Mouse (Mus musculus): Measurements from ENCODE around the gene Rab6b.

The Rab6b gene

DNA sequence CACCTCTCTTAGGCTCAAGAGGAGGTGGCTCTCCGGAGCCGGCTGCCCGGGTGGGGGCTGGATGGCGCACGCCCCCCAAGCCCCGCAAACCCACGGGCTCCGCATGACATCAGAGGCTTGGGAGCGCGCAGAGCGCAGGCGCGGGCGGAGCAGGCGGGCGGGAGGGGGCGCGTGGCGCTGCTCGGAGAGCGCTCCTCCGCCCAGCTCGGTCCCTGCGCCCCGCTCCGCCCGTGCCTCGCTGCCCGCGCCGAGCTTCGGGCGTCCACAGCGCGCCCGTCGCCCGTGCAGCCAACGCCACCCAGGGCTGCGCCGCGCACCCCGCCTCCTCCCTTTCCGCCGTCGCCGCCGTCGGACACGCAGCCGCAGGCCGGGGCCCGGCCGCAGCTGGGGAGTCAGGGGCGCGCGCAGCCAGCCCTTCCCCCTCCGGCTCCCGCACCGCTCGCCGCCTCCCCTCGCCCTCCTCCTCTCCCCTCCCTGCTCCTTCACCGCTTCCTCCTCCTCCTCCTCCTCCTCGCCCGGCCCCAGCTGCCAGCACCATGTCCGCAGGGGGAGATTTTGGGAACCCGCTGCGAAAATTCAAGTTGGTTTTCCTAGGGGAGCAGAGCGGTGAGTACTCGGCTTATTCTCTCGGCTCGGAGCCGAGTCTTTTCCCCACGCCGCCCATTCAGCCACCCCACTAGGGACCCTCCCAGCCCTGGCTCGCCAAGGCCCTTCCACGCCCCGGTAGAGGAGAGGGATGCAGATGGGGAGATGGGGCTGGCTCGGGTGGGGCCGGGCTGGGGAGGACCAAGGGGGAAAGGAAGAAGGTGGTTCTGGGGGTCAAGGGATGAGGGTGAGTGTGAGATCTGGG lies at the start of gene Rab6b:
Gene Rab6b, plus strand, starts transcription at position 167 of the 850 bp plus-strand sequence.
- DNase-seq: peak; percentile 26

DNA sequence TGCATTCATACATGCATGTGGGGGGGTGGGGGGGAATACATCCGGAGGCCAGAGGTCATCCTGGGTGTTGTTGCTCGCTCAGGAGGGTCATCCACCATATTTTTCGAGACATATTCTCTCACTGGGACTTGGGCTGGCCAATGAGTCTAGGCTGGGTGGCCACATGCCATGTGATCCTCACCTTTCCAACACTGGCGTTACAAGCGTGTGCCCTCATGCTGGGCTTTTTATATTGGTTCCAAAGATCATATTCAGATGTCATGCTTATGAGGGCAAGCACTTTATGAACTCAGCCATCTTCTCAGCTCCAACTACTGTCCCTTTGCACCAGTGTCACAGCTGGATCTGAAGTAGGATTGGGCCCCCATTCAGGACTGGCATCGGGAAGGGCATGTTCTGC lies 48.0 kb upstream of the Rab6b start:
- DNase-seq: no peak

DNA sequence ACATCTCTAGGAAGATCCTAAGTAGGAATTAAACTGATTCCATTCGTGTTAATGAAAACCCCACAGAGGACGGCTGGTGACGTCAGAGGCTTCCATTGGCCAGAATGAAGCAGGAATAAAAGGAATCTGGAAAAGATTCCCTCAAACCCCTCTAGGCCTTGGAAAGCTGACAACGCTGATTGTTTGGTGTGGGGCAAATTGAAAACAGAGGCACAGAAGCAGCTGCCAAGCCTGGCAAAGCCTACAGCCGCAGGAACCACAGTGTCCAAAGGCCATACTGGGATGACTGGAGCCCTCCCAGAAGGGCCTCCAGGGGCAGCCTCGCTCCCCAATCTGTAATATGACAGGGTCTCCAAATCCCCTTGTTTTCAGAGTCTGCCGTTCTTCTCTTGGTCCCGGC lies 44.7 kb upstream of the Rab6b start:
- DNase-seq: no peak

DNA sequence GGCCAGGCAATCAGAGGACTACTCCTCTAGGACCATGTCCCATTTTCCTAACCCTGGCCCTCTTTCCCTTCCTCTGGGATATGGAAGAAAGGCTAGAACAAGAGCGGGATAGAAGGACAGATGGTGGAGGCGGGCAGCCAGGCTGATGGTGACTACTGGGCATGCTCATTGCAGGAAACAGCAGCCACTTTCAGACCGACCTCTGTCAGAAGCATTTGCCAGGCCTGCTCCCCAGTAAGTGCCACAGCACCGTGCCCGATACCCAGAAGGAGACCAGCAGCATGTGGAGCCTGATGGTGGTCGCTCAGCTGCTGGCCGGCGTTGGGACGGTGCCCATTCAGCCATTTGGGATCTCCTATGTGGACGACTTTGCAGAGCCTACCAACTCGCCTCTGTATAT lies 43.9 kb upstream of the Rab6b start:
- DNase-seq: no peak

DNA sequence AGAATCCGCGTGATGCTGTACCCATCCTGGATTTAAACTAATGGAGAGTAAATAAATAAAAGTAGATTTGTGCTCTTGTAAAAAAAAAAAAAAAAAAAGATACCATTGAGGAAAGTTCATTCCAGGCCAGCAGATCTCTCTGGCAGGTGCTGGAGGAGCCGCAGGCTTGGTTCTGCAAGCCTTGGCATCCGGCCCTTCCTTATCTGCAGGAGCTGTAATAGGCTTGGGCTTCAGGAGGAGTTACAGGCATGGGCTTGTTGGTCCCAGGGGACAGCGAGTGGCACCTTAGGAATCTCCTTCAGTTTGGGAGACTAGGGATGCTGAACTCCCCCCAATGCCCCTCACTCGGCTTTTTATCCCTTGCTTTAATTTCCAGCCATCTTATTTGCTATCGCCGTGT lies 42.8 kb upstream of the Rab6b start:
- DNase-seq: no peak

DNA sequence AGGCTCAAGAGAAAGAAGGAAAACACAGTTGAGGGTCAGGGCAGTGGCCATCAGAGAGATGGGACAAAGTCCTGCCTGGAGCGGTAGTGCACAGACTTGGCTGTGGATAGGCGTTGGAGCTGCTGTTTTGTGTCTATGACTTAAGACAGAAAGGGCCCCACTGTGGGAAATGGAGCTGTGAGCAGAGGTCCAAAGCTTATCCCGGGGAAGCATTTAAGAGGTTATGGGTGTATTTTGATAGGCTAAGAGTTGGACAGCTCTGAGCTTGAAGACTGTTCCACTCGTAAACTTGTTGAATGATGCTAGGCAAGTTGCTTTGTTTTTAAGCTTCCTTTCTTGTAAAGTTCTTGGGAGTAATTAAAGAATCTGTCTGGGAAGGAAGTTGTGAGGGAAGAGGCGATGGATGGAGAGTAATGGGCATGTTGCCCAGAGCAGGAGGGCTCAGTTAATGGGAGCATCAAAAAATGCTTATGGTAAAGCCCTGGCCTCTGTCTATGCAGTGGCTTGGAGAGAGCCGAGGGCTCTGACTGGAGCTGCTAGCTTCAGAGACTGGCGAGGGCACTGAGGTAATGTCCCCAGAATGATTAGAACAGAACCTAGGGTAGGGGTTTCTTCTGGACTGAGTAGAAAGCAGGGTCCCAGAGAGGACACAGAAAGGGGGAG lies 39.9 kb upstream of the Rab6b start:
- DNase-seq: no peak

DNA sequence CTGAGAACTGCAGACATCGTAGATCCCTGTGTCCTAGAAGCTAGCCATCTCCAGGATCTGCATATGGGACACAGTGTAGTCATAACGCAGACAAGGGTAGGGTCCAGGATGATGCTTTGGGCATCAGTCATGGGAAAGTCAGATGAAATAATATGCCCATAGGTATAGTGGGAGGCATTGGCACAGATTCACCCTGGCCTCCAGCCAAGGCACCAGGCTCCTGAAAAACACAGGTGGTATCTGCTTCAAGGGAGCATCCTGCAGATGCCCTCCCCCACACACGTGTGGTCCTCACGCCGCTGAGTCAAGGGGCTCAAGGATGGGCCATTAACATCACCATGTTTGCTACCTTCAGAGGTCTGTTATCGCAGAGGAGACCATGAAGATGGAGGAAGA lies 39.4 kb upstream of the Rab6b start:
- no peak for DNase-seq

DNA sequence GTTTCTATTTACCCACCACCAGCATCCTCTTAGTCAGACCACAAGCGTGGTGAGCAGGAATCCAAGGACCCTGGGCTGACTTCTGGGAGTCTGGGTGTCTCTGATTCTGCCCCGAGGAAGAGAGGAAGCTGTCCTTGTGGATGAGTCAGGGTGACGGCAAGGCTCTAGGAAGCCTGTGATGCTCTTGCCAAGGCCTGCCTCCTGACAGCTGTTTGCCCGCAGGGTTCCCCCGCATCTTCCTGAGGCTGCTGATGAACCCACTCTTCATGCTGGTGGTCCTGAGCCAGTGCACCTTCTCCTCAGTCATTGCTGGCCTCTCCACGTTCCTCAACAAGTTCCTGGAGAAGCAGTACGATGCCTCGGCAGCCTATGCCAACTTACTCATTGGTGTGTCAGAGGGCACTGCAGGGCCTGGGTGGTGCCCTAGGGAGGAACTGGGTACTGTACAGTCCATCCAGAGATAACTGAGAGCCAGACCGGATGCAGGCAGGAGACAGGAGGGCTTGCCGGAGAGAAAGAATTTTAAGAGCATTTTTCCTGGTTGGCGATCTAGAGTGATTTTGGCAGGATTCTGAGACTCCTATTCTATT lies 38.6 kb upstream of the Rab6b start:
- no peak for DNase-seq

DNA sequence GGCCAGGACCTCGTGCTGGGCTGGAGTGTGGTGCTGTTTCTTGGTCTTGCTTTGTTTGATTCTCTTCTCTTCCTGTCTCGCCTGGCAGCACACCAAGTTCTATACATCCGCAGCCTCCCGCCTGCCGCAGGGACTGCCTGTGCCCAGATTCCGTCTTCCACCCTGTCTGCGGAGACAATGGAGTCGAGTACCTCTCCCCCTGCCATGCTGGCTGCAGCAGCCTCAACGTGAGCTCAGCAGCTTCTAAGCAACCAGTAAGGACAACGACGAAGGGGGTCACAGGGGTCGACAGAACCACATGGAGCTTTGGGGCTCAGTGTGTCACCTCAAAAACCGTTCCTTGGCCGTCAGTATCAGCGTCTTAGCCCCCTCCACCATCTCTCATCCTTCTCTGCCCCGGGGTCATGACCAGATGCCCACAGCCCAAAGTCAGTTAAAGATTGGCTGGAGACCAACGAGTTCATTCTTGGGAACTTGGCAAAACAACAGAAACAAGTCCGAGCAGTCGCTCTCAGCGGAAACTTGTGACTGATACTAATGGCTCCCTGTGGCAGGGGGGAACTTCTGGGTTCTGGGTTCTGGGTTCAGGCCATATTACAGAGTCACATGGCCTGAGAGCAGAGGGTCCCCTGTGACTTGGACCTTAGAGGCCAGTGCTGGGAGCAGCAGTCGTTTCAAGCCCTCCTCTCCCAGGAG lies 34.6 kb upstream of the Rab6b start:
- no peak for DNase-seq

DNA sequence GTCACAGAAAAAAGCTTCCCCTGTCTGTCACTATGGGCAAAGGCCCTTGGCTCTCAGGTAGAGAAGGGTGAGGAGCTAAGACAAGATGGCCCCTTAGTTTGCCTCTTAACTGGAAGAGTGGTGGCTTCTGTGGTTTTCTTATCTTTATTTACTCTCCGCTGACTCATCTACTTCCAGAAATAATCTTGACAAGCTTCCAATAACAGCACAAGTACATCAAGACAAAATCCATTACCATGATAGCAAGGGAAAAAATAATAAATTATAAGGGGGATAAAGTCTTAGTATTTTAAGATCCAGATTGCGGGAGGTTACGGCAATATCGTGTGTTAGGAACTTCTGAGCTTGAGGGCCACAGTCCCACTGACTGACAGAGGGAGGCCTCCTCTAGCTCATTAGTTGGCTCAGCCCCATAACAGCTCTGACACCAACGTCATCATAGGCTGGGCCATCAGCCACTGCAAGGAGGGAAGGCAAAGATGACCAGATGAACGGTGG lies 33.3 kb upstream of the Rab6b start:
- no peak for DNase-seq

DNA sequence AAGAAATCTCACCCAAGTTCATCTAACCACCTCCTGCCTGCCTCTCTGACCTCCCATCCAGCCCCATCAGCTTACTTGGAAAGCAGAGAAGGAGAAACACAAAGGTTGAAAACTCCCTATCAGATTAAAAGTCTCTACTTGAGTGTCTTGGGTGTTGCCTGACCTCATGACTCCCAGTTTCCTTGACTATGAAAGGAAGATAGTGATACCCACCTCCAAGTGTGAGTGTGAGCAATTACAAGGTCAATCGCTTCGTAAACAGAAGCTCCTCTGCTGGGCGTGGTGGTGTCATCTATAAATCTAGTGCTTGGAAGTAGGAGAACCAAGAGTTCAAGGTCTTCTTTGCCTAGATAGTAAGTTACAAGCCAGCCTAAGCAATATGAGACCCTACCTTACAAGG lies 31.4 kb upstream of the Rab6b start:
- no peak for DNase-seq

DNA sequence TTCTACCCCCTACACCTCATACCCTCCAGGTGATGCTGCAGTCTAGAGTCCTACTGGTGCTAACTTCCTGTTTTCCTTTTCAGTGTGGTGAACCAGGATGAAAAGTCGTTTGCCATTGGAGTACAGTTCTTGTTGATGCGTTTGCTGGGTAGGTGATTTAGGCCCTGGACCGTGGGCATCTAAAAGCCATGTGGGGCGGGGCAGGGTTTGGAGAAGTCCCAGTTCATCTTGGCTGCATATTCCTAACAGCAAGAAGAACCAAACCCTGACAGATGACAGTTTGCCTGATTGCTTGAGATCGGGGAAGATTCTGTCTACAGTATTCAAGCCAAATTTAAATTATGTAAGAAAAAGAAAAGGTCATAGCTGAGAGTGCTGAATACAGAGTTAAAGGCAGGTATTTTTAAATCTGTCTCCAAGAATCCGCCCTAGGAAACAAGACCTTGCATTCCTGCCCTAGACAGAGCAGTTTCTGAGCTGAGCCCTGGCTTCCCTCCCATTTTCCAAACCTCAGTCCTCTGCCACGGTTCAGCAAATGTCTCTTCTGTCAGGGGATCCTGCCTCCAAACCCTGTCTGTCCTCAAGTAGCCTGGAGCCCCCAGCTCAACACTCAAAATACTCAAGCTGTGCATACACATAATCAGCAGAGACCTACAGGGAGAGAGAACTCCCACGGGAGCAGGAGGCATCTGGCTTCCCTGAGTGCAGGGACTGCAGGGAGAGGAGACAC lies 29.2 kb upstream of the Rab6b start:
- no peak for DNase-seq

DNA sequence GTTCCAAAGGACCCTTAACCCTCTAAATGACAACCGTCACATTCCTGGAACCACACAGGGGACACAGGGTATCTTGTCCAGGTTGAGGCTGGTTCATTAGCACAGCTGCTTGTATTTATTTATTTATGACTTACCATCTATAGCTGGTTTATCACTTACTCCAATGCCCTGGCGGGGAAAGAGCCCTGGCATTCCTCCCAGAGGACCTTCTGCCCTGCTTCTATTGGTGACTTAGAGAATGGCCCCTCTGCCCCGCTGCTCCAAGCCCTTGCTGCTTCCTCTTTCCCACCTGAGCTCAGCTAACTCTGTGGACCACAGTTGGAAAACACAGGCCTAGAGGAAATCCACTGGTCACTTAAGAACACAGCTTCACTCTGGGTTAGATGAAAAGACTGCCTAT lies 28.2 kb upstream of the Rab6b start:
- no peak for DNase-seq

DNA sequence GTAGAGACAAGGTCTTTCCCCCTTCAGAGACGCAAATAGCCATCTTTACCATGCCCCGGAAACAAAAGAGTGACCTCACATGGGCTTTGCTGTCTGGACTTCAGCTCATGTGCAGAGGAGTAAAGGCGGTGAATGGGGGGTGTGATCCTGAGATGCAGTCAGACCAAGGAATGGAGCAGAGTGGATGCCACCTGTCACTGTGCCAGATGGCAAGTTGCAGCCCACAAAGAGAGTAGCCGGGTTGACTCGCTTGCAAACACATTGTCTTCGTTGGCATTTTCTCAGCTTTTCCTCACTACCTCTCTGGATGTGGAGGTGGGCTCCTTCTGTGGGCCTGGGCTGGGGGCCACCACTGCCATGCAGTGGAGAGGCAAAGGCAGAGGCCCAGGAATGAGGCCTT lies 24.9 kb upstream of the Rab6b start:
- DNase-seq: no peak

DNA sequence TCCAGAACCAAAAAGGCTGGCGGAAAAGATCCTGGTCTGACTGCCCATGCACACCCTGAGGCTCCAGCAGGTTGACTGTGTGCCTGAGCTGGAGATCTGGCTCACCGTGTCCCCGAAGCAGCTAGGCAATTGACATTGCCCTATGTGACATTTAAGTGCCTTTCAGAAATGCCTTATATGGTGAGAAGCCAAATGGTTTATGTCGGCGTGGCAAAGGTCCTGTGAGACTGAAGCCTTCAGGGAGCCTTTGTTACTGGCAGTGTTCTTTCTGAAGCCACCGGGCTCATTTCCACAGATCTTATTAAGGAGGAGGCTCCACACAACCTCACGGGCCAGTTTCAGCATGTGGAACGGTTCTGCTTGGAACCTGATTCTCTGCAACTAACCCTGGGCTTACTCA lies 24.3 kb upstream of the Rab6b start:
- no peak for DNase-seq

DNA sequence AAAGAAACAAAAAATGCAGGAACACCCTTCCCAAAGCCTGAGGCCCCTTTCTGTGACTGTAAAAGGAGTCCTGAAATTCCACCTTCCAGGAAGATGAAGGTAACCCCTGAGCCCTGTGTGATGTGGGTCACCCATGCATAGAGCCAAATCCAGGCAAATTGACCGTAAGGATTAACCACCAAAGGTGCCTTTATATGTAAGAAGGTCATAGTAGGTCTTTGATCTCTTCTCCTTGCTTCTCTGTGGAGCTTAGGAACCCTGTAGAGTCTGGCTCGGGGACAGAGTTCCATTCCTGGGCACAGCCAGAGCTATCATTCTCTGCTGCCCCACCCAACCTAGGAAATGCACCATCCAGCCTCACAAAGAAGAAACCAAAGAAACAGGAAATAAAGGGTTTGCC lies 22.9 kb upstream of the Rab6b start:
- no peak for DNase-seq

DNA sequence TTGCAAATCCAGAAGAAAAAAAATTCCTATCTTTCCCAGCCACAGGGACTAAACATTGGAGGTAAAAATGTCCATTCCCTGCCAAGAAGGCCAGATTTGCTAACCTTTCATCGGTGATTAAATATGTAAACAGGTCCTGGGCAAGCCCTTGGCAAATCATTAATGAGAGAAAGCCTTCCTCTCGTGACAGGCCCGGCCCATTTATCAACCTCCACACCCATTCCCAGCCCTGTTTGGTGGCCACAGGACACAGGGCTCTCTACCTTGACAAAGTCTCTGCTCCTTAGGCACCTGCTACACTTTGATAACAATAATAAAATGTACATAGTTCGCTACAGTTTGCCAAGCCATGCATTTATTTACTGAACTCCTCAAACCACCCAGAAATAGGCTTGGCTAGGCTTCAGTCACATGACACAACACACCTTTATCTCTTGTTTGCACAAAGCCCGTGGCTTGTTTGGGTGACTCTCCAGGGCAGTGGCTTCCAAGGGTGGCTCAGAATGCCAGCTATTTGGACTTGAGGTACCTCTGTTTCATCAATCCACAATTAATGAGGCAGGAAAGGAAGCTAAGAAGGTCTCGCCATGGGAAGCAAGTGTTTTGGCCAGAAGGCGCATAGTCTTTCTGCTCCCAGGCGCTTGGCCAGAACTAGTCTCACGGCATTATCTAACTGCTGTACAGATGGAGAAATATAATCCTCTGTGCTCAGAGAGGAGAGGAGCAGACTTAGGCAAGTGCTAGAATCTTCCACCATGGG lies 21.3 kb upstream of the Rab6b start:
- no peak for DNase-seq

DNA sequence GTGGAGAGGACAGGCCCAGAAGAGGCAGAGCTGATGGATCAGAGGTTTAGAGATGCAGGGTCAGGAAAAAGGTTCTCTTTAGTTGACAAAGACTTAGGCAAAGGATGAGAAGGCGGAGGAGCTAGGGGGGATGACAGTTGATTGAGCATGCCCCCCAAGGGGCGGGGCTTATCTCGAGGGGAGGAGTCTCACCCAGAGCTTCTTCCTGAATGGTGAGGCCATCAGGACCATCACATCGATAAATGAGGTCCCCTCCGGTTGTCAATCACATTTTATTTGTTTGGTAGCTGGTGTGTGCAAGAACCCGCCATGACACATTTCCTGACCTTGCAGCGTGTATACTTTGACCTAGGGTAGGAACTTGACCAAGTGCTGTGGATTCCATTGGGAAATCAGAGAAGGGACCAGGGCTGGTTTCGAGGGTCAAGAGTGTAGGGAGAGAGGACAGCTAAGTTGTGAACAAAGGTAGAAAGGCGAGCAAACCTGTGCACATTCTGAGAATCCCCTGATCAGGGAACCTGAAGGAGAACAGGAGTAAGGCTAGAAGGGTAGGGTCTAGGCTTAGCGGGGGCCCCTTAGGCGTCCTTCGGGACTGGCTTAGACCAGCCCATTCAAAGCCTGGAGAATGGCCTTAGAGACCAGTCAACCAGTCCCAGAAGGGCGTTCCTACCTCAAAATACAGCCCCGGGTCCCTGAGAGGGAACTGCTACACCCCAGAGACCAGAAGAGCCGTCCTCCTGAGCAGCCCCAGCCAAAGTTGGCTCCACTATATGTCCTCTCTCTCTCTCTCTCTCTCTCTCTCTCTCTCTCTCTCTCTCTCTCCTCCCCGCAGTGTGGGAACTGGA lies 20.3 kb upstream of the Rab6b start:
- DNase-seq: no peak

DNA sequence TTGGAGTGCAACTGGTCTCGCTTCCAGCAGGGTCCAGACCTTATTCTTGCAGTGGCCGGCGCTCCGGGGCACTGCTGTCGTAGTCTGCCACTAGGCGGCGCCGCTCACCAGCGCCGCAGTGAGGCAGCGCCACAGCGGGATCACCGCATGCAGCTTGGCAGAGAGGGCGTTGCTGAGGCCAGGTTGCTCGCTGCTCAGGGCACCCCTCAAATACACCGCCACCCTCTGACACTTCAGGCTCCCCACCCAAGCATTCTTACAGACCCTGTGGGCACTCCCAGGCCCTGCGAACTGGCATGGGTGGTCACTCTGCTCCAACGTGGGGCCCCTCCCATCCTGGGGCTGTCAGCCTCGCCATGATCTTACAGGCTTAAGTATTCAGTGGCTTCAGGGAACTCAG lies 19.3 kb upstream of the Rab6b start:
- peak; percentile 57 for DNase-seq

DNA sequence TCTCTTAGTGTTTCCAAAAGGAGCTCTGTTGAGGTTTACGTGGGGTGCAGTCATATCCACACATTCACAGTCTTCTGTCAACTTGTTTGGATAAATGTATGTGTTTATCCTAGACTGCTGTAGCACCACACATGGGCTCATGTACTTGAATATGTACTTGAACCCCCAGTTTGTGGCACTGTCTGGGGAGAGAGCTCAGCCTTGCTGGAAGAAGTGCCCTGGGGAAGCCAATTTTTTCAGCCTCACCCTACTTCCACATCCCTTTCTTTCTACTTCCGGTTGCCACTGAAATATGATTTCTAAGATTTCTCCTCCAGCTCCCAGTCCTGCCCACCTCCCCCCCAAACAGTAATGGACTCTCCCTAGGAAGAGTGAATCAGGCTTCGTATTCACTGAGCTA lies 17.9 kb upstream of the Rab6b start:
- DNase-seq: no peak

DNA sequence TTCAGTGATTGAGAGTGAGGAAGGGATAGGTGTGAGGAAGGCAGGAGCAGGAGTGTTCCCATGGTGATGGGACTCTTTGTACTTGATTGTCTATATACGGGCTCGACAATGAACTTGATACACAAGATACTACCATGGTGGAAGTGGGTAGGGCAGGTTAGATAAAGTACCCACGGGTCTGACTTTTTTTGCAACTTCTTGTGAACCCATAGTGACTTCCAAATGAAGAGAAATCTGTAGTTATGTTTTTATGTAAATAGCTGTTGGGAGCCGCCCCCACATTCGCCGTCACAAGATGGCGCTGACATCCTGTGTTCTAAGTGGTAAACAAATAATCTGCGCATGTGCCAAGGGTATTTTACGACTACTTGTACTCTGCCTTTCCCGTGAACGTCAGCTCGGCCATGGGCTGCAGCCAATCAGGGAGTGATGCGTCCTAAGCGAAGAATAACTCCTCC lies 3.2 kb upstream of the Rab6b start:
- DNase-seq: peak; percentile 12
